In the genomic region with DNA sequence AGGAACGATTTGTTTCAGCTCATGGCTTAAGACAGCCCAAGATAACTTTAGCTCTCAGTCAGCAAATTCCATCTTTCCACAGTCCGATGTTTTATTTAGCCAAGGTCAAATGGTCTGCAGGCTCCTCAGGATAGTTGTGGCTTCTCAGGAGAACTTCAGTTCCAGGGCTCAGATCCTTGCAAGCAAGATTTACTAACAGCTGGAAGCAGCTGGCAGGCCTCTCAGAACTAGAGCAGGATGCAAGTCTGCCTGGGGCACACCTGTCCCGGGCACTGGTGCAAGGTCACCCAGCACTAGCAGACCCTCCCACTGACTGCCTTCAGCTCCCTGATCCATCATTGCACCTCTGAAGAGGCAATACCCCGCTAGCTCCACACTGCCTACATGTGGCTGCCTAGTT, we compare ENCODE assay signal across 10 mouse cellular contexts.
A peak's percentile ranks its signal among the peaks of the same experiment; 100 is the strongest.
DNase-seq lines count a peak whose midpoint lies in the region; ATAC-seq and TF ChIP-seq lines count a peak whose summit lies in the region.
"Had no signal": no experiment of that assay in that cellular context is flagged by ENCODE, and none has a peak within 500 bp of the region (broad histone marks: within the 10 kb centered on the region; RNA-seq: fewer than 3 reads in every experiment).

No protein-coding gene starts in this region.

- no peaks in the 10 kb centered on the region for H3K36me3 ChIP-seq in embryonic facial prominence, embryonic 11.5 days (replicated peaks; ENCODE audit: control insufficient read depth, insufficient read depth, low read depth, low read length)
- H3K36me3 ChIP-seq in intestine, embryonic 16.5 days (ENCODE audit: control insufficient read depth, insufficient read depth, low read length), result no peaks in the 10 kb centered on the region
- no peaks in the 10 kb centered on the region for H3K36me3 ChIP-seq in myocyte (ENCODE audit: control insufficient read depth, insufficient read depth)

- no peak overlapping the region for H3ac ChIP-seq in myocyte (ENCODE audit: control insufficient read depth, insufficient read length)

- H3K4me1 ChIP-seq in embryonic facial prominence, embryonic 11.5 days (ENCODE audit: control insufficient read depth, insufficient read depth, low read length), result peaks cover 6% of the 10 kb centered on the region
- H3K4me1 ChIP-seq in intestine, embryonic 16.5 days (ENCODE audit: control insufficient read depth, insufficient read depth, low read length), result peaks cover 20% of the 10 kb centered on the region

- no peak overlapping the region for H3K27ac ChIP-seq in layer of hippocampus, adult 2 months
- H3K27ac ChIP-seq in embryonic facial prominence, embryonic 11.5 days (replicated peaks; ENCODE audit: low read depth, low read length), result 0 out of 2 replicates have a peak overlapping the region, but pooled peaks have one; percentile 7
- peak overlapping the region; percentile 68 for H3K27ac ChIP-seq in intestine, embryonic 16.5 days (ENCODE audit: low read length)

- no peaks in the 10 kb centered on the region for H3K79me2 ChIP-seq in myocyte (ENCODE audit: control insufficient read depth, insufficient read depth)

- H3K4me2 ChIP-seq in embryonic facial prominence, embryonic 11.5 days (ENCODE audit: low read depth, low read length), result no peak overlapping the region
- no peak overlapping the region for H3K4me2 ChIP-seq in intestine, embryonic 16.5 days (ENCODE audit: low read depth, low read length)
- no peak overlapping the region for H3K4me2 ChIP-seq in myocyte (ENCODE audit: low read depth)

- H3K4me3 ChIP-seq in layer of hippocampus, adult 2 months, result no peak overlapping the region
- H3K4me3 ChIP-seq in embryonic facial prominence, embryonic 11.5 days (ENCODE audit: low read depth, low read length), result no peak overlapping the region
- no peak overlapping the region for H3K4me3 ChIP-seq in intestine, embryonic 16.5 days (ENCODE audit: low read length)
- H3K4me3 ChIP-seq in myocyte, result no peak overlapping the region

- H3K9me3 ChIP-seq in embryonic facial prominence, embryonic 11.5 days (replicated peaks; ENCODE audit: control insufficient read depth, low read length), result no peaks in the 10 kb centered on the region
- H3K9me3 ChIP-seq in intestine, embryonic 16.5 days (ENCODE audit: control insufficient read depth, low read length), result no peaks in the 10 kb centered on the region

- no peak for ATAC-seq in embryonic facial prominence, embryonic 11.5 days (replicated peaks; ENCODE audit: insufficient number of reproducible peaks, low FRiP score, low TSS enrichment, low read depth)
- ATAC-seq in intestine, embryonic 16.5 days, result no peak
- ATAC-seq: activated CD4-positive, CD25-positive, alpha-beta regulatory T cell, adult 4 months had no signal

- 76% methylated on average over 4 of the region's 4 CpGs for WGBS in embryonic facial prominence, embryonic 11.5 days
- WGBS in intestine, embryonic 16.5 days, result 35% methylated on average over 4 of the region's 4 CpGs

- no peak for TF ChIP-seq POLR2A in myocyte (IDR thresholded peaks at IDR 0.05; ENCODE audit: insufficient read length, low read depth)

- no peak overlapping the region for H3K9ac ChIP-seq in embryonic facial prominence, embryonic 11.5 days (replicated peaks; ENCODE audit: low read length)
- peak overlapping the region; percentile 33; the same call in 1 of the 2 replicates for H3K9ac ChIP-seq in intestine, embryonic 16.5 days (ENCODE audit: low read depth, low read length)

- TF ChIP-seq CTCF in layer of hippocampus, adult 2 months (conservative IDR thresholded peaks at IDR 0.05), result peak; percentile 29; the same call in 1 of the 2 replicates

- no peak for DNase-seq in layer of hippocampus, adult 2 months (ENCODE audit: low spot score in 2 of 2)
- no peak for DNase-seq in layer of hippocampus, postnatal 36 days
- no peak for DNase-seq in embryonic facial prominence, embryonic 11.5 days (ENCODE audit: low spot score)
- no peak for DNase-seq in frontal cortex, adult 2 months (ENCODE audit: extremely low spot score in 1 of 2, low spot score in 1 of 2)
- DNase-seq in lung, adult 18-20 months, result no peak
- DNase-seq: lung, postnatal 4 days; right cerebral cortex, adult 18-20 months had no signal

- H3K27me3 ChIP-seq in embryonic facial prominence, embryonic 11.5 days (ENCODE audit: control insufficient read depth, insufficient read depth, low read length), result no peaks in the 10 kb centered on the region
- no peaks in the 10 kb centered on the region for H3K27me3 ChIP-seq in intestine, embryonic 16.5 days (replicated peaks; ENCODE audit: control insufficient read depth, insufficient read depth, low read length)
- no peaks in the 10 kb centered on the region for H3K27me3 ChIP-seq in myocyte (ENCODE audit: control insufficient read depth, insufficient read depth, insufficient read length)

TF ChIP-seq in myocyte, 11 proteins besides CTCF, POLR2A, EP300 and RAD21:
- TF ChIP-seq MAX (IDR thresholded peaks at IDR 0.05; ENCODE audit: low read depth), result no peak
- peak in 2 of 3 experiments; percentile 55 to 59 for TF ChIP-seq MYOD1 (IDR thresholded peaks at IDR 0.05; ENCODE audit: control insufficient read depth in 1 of 3, insufficient read length in 2 of 3, low read depth in 2 of 3)
- peak in 2 of 3 experiments; percentile 52 to 58 for TF ChIP-seq MYOG (IDR thresholded peaks at IDR 0.05; ENCODE audit: control insufficient read depth in 1 of 3, insufficient read depth in 1 of 3, insufficient read length in 2 of 3, low read depth in 2 of 3)
